Mouse (Mus musculus) frontal cortex, postnatal 14 days (tissue): ENCODE data around the gene Ccdc86.

Experiments
- DNase-seq, 2 experiments: peaks; one replicate each; pipeline ENCODE4 v3.0.0; 2022; ENCODE audit warnings: low spot score in 2 of 2

Gene Ccdc86

GRCm38 (mm10) chr19:10907891-10908290 is 41.2 kb downstream of the Ccdc86 start:
- peak in 1 of 2 experiments; percentile 50 for DNase-seq

GRCm38 (mm10) chr19:10905728-10906000 is 43.4 kb downstream of the Ccdc86 start:
- no peak for DNase-seq

GRCm38 (mm10) chr19:10904927-10905727 is 43.9 kb downstream of the Ccdc86 start:
- DNase-seq, result peak; percentile 22 to 56

GRCm38 (mm10) chr19:10904512-10904911 is 44.6 kb downstream of the Ccdc86 start:
- DNase-seq, result no peak

GRCm38 (mm10) chr19:10901046-10901445 is 48.0 kb downstream of the Ccdc86 start:
- no peak for DNase-seq

- DNase-seq, result no peak
Measured at GRCm38 (mm10) chr19:10900315-10900714, 48.8 kb downstream of the Ccdc86 start.

- no peak for DNase-seq
Measured at GRCm38 (mm10) chr19:10897491-10897890, 51.6 kb downstream of the Ccdc86 start.

- no peak for DNase-seq
Measured at GRCm38 (mm10) chr19:10896849-10897248, 52.2 kb downstream of the Ccdc86 start.

GRCm38 (mm10) chr19:10895708-10896107 is 53.4 kb downstream of the Ccdc86 start:
- DNase-seq, result peak in 1 of 2 experiments; percentile 32

- peak; percentile 96 to 97 for DNase-seq
Measured at GRCm38 (mm10) chr19:10895016-10895528, 54.0 kb downstream of the Ccdc86 start, which contains the start of gene Prpf19. Gene Prpf19 (plus strand): TSS chr19:10895231.

GRCm38 (mm10) chr19:10892201-10892600 is 56.9 kb downstream of the Ccdc86 start:
- no peak for DNase-seq
